Mouse (Mus musculus) Muller cell, postnatal 12 days (primary cell): Measurements from ENCODE around the gene Wdr11.
A peak's percentile ranks its signal among the peaks of the same experiment; 100 is the strongest.

Experiments
- DNase-seq: peaks from one replicate; pipeline ENCODE4 v3.0.0-alpha.2; 2015; ENCODE audit errors: inconsistent ontology term

The Wdr11 gene

GRCm38 (mm10) chr7:129591371-129592131 lies at the start of gene Wdr11:
TSS of gene Wdr11 (plus strand) at chr7:129591863.
- peak; percentile 82 for DNase-seq

- DNase-seq: no peak
Measured at GRCm38 (mm10) chr7:129567541-129567940, 24.1 kb upstream of the Wdr11 start.

- DNase-seq: no peak
Measured at GRCm38 (mm10) chr7:129568338-129568737, 23.3 kb upstream of the Wdr11 start.

- no peak for DNase-seq
Measured at GRCm38 (mm10) chr7:129574471-129574870, 17.2 kb upstream of the Wdr11 start.

- no peak for DNase-seq
Measured at GRCm38 (mm10) chr7:129575110-129575784, 16.4 kb upstream of the Wdr11 start.

GRCm38 (mm10) chr7:129592132-129592745 lies 576 bp downstream of the Wdr11 start:
- DNase-seq: peak; percentile 53

- no peak for DNase-seq
Measured at GRCm38 (mm10) chr7:129597186-129597585, 5.5 kb downstream of the Wdr11 start.

GRCm38 (mm10) chr7:129606291-129606690 lies 14.6 kb downstream of the Wdr11 start:
- DNase-seq: no peak

- DNase-seq: no peak
Measured at GRCm38 (mm10) chr7:129621141-129621540, 29.5 kb downstream of the Wdr11 start.

GRCm38 (mm10) chr7:129630351-129630750 lies 38.7 kb downstream of the Wdr11 start:
- DNase-seq: no peak

- DNase-seq: no peak
Measured at GRCm38 (mm10) chr7:129631453-129631852, 39.8 kb downstream of the Wdr11 start.

GRCm38 (mm10) chr7:129635898-129636640 lies 44.4 kb downstream of the Wdr11 start:
- DNase-seq: no peak

GRCm38 (mm10) chr7:129636992-129637391 lies 45.3 kb downstream of the Wdr11 start:
- DNase-seq: no peak

GRCm38 (mm10) chr7:129637906-129638475 lies 46.3 kb downstream of the Wdr11 start:
- no peak for DNase-seq

GRCm38 (mm10) chr7:129639006-129639405 lies 47.3 kb downstream of the Wdr11 start:
- DNase-seq: no peak

- DNase-seq: no peak
Measured at GRCm38 (mm10) chr7:129639833-129640232, 48.2 kb downstream of the Wdr11 start.

- no peak for DNase-seq
Measured at GRCm38 (mm10) chr7:129643290-129643689, 51.6 kb downstream of the Wdr11 start.

GRCm38 (mm10) chr7:129647798-129648197 lies 56.1 kb downstream of the Wdr11 start:
- DNase-seq: no peak

- peak; percentile 55 for DNase-seq
Measured at GRCm38 (mm10) chr7:129648938-129649337, 57.3 kb downstream of the Wdr11 start.

- no peak for DNase-seq
Measured at GRCm38 (mm10) chr7:129650717-129651116, 59.1 kb downstream of the Wdr11 start.

- DNase-seq: no peak
Measured at GRCm38 (mm10) chr7:129651781-129652180, 60.1 kb downstream of the Wdr11 start.
